9 mouse cellular contexts compared by ENCODE assay signal in the genomic region with DNA sequence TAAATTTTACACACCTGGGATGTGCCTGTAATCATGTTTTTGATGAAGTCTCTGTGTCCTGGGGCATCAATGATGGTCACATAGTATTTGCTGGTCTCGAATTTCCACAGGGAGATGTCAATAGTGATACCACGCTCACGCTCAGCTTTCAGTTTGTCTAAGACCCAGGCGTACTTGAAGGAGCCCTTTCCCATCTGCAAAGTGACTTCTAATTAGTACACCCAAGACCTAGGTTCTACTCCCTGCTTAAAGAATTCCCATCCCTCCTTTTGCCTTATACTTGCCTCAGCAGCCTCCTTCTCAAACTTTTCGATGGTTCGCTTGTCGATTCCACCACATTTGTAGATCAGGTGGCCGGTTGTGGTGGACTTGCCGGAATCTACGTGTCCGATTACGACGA. TPM values are rescaled to one million over a fixed set of nuclear protein-coding genes. Genes with fewer than 3 reads are reported as not detected.
DNase-seq lines count a peak whose midpoint lies in the region; ATAC-seq and TF ChIP-seq lines count a peak whose summit lies in the region.
"Not testable (repeated sequence)": the region's sequence is repeated elsewhere in the genome, so short reads cannot be mapped to it uniquely, and the experiment has no call there.
"Had no signal": no experiment of that assay in that cellular context is flagged by ENCODE, and none has a peak within 500 bp of the region (broad histone marks: within the 10 kb centered on the region; RNA-seq: fewer than 3 reads in every experiment).

No protein-coding gene starts in this region.

- not testable (repeated sequence) for H3K4me1 ChIP-seq in embryonic facial prominence, embryonic 14.5 days (ENCODE audit: control insufficient read depth, insufficient read depth, low read length); liver, postnatal 0 days (ENCODE audit: insufficient read depth); stomach, embryonic 16.5 days (ENCODE audit: control insufficient read depth, insufficient read depth, low read length)
- peaks cover 39% of the 10 kb centered on the region for H3K4me1 ChIP-seq in hindbrain, embryonic 15.5 days (replicated peaks)
- peaks cover 33% of the 10 kb centered on the region for H3K4me1 ChIP-seq in midbrain, embryonic 16.5 days (ENCODE audit: control insufficient read depth, insufficient read depth, low read length)

- H3K4me3 ChIP-seq in embryonic facial prominence, embryonic 14.5 days (ENCODE audit: low read depth, low read length) = peak overlapping the region; percentile 98
- peak overlapping the region; percentile 88 for H3K4me3 ChIP-seq in hindbrain, embryonic 15.5 days
- H3K4me3 ChIP-seq in left cerebral cortex, adult 2 months = peak overlapping the region; percentile 70
- H3K4me3 ChIP-seq in liver, postnatal 0 days (ENCODE audit: low read depth, low read length) = peak overlapping the region; percentile 94
- peak overlapping the region; percentile 95 for H3K4me3 ChIP-seq in midbrain, embryonic 16.5 days (ENCODE audit: low read depth, low read length)
- H3K4me3 ChIP-seq in stomach, embryonic 16.5 days (replicated peaks; ENCODE audit: low read length) = peak overlapping the region; percentile 84

- not testable (repeated sequence) for H3K9me3 ChIP-seq in embryonic facial prominence, embryonic 14.5 days (ENCODE audit: control insufficient read depth, low read length); hindbrain, embryonic 15.5 days; liver, postnatal 0 days (ENCODE audit: low read length); midbrain, embryonic 16.5 days (replicated peaks; ENCODE audit: control insufficient read depth, low read length, poor library complexity, severe bottlenecking); stomach, embryonic 16.5 days (replicated peaks; ENCODE audit: control insufficient read depth, low read length)

- ATAC-seq in embryonic facial prominence, embryonic 14.5 days (ENCODE audit: low read depth); hindbrain, embryonic 15.5 days (ENCODE audit: low FRiP score, low read depth); liver, postnatal 0 days; midbrain, embryonic 16.5 days; stomach, embryonic 16.5 days (ENCODE audit: insufficient read depth, low FRiP score): not testable (repeated sequence)

- TF ChIP-seq CTCF in left cerebral cortex, adult 2 months (IDR thresholded peaks at IDR 0.05); liver, postnatal 0 days (IDR thresholded peaks at IDR 0.05; ENCODE audit: low read depth): not testable (repeated sequence)

- TF ChIP-seq EP300 in liver, postnatal 0 days (IDR thresholded peaks at IDR 0.05; ENCODE audit: low read depth) = not testable (repeated sequence)

- peaks cover 46% of the 10 kb centered on the region for H3K36me3 ChIP-seq in embryonic facial prominence, embryonic 14.5 days (ENCODE audit: control insufficient read depth, insufficient read depth, low read length)
- H3K36me3 ChIP-seq in hindbrain, embryonic 15.5 days = peaks cover 34% of the 10 kb centered on the region
- peaks cover 32% of the 10 kb centered on the region for H3K36me3 ChIP-seq in liver, postnatal 0 days (replicated peaks; ENCODE audit: insufficient read depth, low read length)
- peaks cover 21% of the 10 kb centered on the region for H3K36me3 ChIP-seq in midbrain, embryonic 16.5 days (ENCODE audit: control insufficient read depth, insufficient read depth, low read length)
- H3K36me3 ChIP-seq in stomach, embryonic 16.5 days (ENCODE audit: control insufficient read depth, insufficient read depth, low read length) = peaks cover 16% of the 10 kb centered on the region

- H3K4me2 ChIP-seq in embryonic facial prominence, embryonic 14.5 days (ENCODE audit: low read depth, low read length) = peak overlapping the region; percentile 63
- H3K4me2 ChIP-seq in hindbrain, embryonic 15.5 days = peak overlapping the region; percentile 80
- peak overlapping the region; percentile 84 for H3K4me2 ChIP-seq in liver, postnatal 0 days (ENCODE audit: low read depth, low read length)
- H3K4me2 ChIP-seq in midbrain, embryonic 16.5 days (ENCODE audit: low read length) = peak overlapping the region; percentile 66
- peak overlapping the region; percentile 64 for H3K4me2 ChIP-seq in stomach, embryonic 16.5 days (ENCODE audit: low read depth, low read length)

- H3K27me3 ChIP-seq in embryonic facial prominence, embryonic 14.5 days (replicated peaks; ENCODE audit: control insufficient read depth, insufficient read depth, low read length); hindbrain, embryonic 15.5 days; liver, postnatal 0 days (ENCODE audit: insufficient read depth, low read length); midbrain, embryonic 16.5 days (ENCODE audit: control insufficient read depth, insufficient read depth, low read depth, low read length); stomach, embryonic 16.5 days (ENCODE audit: control insufficient read depth, insufficient read depth, low read length): not testable (repeated sequence)

- intact Hi-C loops in left cerebral cortex, adult 2 months (cut with DNase I) = loop anchor here (2.0 kb wide), 1 partner anchor 31 kb away; the partner anchor contains the start of genes Gm17324 and Mto1

- H3K27ac ChIP-seq in embryonic facial prominence, embryonic 14.5 days (replicated peaks; ENCODE audit: low read depth, low read length) = peak overlapping the region; percentile 99
- H3K27ac ChIP-seq in hindbrain, embryonic 15.5 days (replicated peaks) = peak overlapping the region; percentile 96
- peak overlapping the region; percentile 98 for H3K27ac ChIP-seq in left cerebral cortex, adult 2 months
- H3K27ac ChIP-seq in liver, postnatal 0 days (ENCODE audit: low read depth) = peak overlapping the region; percentile 99
- H3K27ac ChIP-seq in midbrain, embryonic 16.5 days (ENCODE audit: low read length) = peak overlapping the region; percentile 96
- peak overlapping the region; percentile 97 for H3K27ac ChIP-seq in stomach, embryonic 16.5 days (ENCODE audit: low read length)

- peak; percentile 33 for DNase-seq in R1 (ENCODE audit: low read depth, low spot score)
- not testable (repeated sequence) for DNase-seq in embryonic facial prominence, embryonic 14.5 days (ENCODE audit: low spot score); left cerebral cortex, adult 2 months (ENCODE audit: extremely low spot score in 1 of 2, low spot score in 2 of 2); liver, postnatal 0 days
- peak; percentile 5 to 10 for DNase-seq in heart, adult 9 months (ENCODE audit: low spot score in 2 of 2)

- peak overlapping the region; percentile 100 for H3K9ac ChIP-seq in embryonic facial prominence, embryonic 14.5 days (ENCODE audit: low read depth, low read length)
- peak overlapping the region; percentile 100 for H3K9ac ChIP-seq in hindbrain, embryonic 15.5 days
- peak overlapping the region; percentile 99 for H3K9ac ChIP-seq in liver, postnatal 0 days (replicated peaks)
- H3K9ac ChIP-seq in midbrain, embryonic 16.5 days (ENCODE audit: low read depth, low read length) = peak overlapping the region; percentile 100
- peak overlapping the region; percentile 99 for H3K9ac ChIP-seq in stomach, embryonic 16.5 days (ENCODE audit: low read length)

- WGBS in embryonic facial prominence, embryonic 14.5 days = 0% methylated on average over 12 of the region's 13 CpGs
- 1% methylated on average over 13 of the region's 13 CpGs for WGBS in hindbrain, embryonic 15.5 days
- 2% methylated on average over 13 of the region's 13 CpGs for WGBS in liver, postnatal 0 days (ENCODE audit: insufficient replicate concordance)
- WGBS in midbrain, embryonic 16.5 days = under 1% methylated on average over 13 of the region's 13 CpGs
- WGBS in stomach, embryonic 16.5 days = under 1% methylated on average over 13 of the region's 13 CpGs

RNA-seq across cellular contexts. Expression of gene Eef1a1, which starts 8.7 kb away (rescaled TPM):
- 5,674 and 6,022 TPM in 2 replicates for polyA plus RNA-seq in embryonic facial prominence, embryonic 14.5 days (2014; fragmentation: Nextera tagmentation; extraction: Ambion mirVana)
- 2,946 and 3,077 TPM in 2 replicates for polyA plus RNA-seq in hindbrain, embryonic 15.5 days (2015; fragmentation: Nextera tagmentation; extraction: Ambion mirVana)
- 1,000 to 10,000 TPM; 2,077 to 2,174 TPM for total RNA-seq in left cerebral cortex, adult 2 months (2021)
- polyA plus RNA-seq in liver, postnatal 0 days (2015; fragmentation: Nextera tagmentation; extraction: Ambion mirVana) = 1,946 and 1,972 TPM in 2 replicates
- 2,998 and 3,109 TPM in 2 replicates for polyA plus RNA-seq in midbrain, embryonic 16.5 days (2015; fragmentation: Nextera tagmentation; extraction: Ambion mirVana)
- 4,219 and 4,255 TPM in 2 replicates for polyA plus RNA-seq in stomach, embryonic 16.5 days (2015; fragmentation: Nextera tagmentation; extraction: Ambion mirVana)

RNA-seq across cellular contexts. Expression of gene Gm17324, which starts 31.6 kb away (rescaled TPM):
- 0.71 TPM in 1 of 2 replicates, not detected in the other for polyA plus RNA-seq in embryonic facial prominence, embryonic 14.5 days (2014; fragmentation: Nextera tagmentation; extraction: Ambion mirVana)
- 1.9 and 2.9 TPM in 2 replicates for polyA plus RNA-seq in hindbrain, embryonic 15.5 days (2015; fragmentation: Nextera tagmentation; extraction: Ambion mirVana)
- under 1 TPM; 0.63 to 0.65 TPM for total RNA-seq in left cerebral cortex, adult 2 months (2021)
- polyA plus RNA-seq in liver, postnatal 0 days (2015; fragmentation: Nextera tagmentation; extraction: Ambion mirVana) = 0.70 and 0.75 TPM in 2 replicates
- polyA plus RNA-seq in midbrain, embryonic 16.5 days (2015; fragmentation: Nextera tagmentation; extraction: Ambion mirVana) = 1.7 and 2.1 TPM in 2 replicates
- polyA plus RNA-seq in stomach, embryonic 16.5 days (2015; fragmentation: Nextera tagmentation; extraction: Ambion mirVana) = 0.62 and 0.70 TPM in 2 replicates
- total RNA-seq: heart, postnatal 10 days had no signal

RNA-seq across cellular contexts. Expression of gene Mto1, which starts 32.2 kb away (rescaled TPM):
- 21.4 and 22.1 TPM in 2 replicates for polyA plus RNA-seq in embryonic facial prominence, embryonic 14.5 days (2014; fragmentation: Nextera tagmentation; extraction: Ambion mirVana)
- 28.6 and 30.5 TPM in 2 replicates for polyA plus RNA-seq in hindbrain, embryonic 15.5 days (2015; fragmentation: Nextera tagmentation; extraction: Ambion mirVana)
- 10 to 100 TPM; 24.6 to 27.3 TPM for total RNA-seq in left cerebral cortex, adult 2 months (2021)
- polyA plus RNA-seq in liver, postnatal 0 days (2015; fragmentation: Nextera tagmentation; extraction: Ambion mirVana) = 10.9 and 11.5 TPM in 2 replicates
- polyA plus RNA-seq in midbrain, embryonic 16.5 days (2015; fragmentation: Nextera tagmentation; extraction: Ambion mirVana) = 27.9 and 29.3 TPM in 2 replicates
- 24.4 and 26.0 TPM in 2 replicates for polyA plus RNA-seq in stomach, embryonic 16.5 days (2015; fragmentation: Nextera tagmentation; extraction: Ambion mirVana)

RNA-seq across cellular contexts. Expression of gene Cgas, which starts 37.2 kb away (rescaled TPM):
- polyA plus RNA-seq in embryonic facial prominence, embryonic 14.5 days (2014; fragmentation: Nextera tagmentation; extraction: Ambion mirVana) = 2.8 TPM in 2 replicates
- polyA plus RNA-seq in hindbrain, embryonic 15.5 days (2015; fragmentation: Nextera tagmentation; extraction: Ambion mirVana) = 0.58 and 0.80 TPM in 2 replicates
- under 1 TPM; 0.35 to 0.52 TPM for total RNA-seq in left cerebral cortex, adult 2 months (2021)
- 0.85 and 0.92 TPM in 2 replicates for polyA plus RNA-seq in liver, postnatal 0 days (2015; fragmentation: Nextera tagmentation; extraction: Ambion mirVana)
- 0.53 and 0.74 TPM in 2 replicates for polyA plus RNA-seq in midbrain, embryonic 16.5 days (2015; fragmentation: Nextera tagmentation; extraction: Ambion mirVana)
- polyA plus RNA-seq in stomach, embryonic 16.5 days (2015; fragmentation: Nextera tagmentation; extraction: Ambion mirVana) = 2.2 and 2.9 TPM in 2 replicates
